Mouse (Mus musculus) heart, postnatal 0 days (tissue): ENCODE data around the gene Zdhhc21. TPM values are rescaled to one million over a fixed set of nuclear protein-coding genes. Genes with fewer than 3 reads are reported as not detected.

ENCODE experiments used
- ATAC-seq: fragments of 200-750 bp; cut with Nextera tagmentation; 2 replicates; pipeline ENCODE4 v1.8.0; 2017; ENCODE audit warnings: low read depth, moderate number of reproducible peaks, moderate library complexity; ENCODE audit not compliant: insufficient read depth
- DNase-seq: peaks from one replicate; pipeline ENCODE4 v3.0.0-alpha.2; 2016; ENCODE audit warnings: low spot score
- H3K27ac ChIP-seq: fragments of 300-500 bp; sonication (generic); 2 replicates; pipeline ENCODE4 v1.5.1; 2014; ENCODE audit warnings: low read depth, mild to moderate bottlenecking
- H3K27me3 ChIP-seq: fragments of 300-500 bp; sonication (generic); 2 replicates; pipeline ENCODE4 v1.6.1; 2014; ENCODE audit warnings: low read length, mixed read lengths; ENCODE audit not compliant: control insufficient read depth, insufficient read depth
- H3K36me3 ChIP-seq: fragments of 300-500 bp; sonication (generic); replicated peaks from 2 replicates; pipeline ENCODE4 v1.6.1; 2014; ENCODE audit warnings: low read length, mixed read lengths; ENCODE audit not compliant: control insufficient read depth, insufficient read depth
- H3K4me1 ChIP-seq: fragments of 300-500 bp; sonication (generic); 2 replicates; pipeline ENCODE4 v1.6.1; 2014; ENCODE audit warnings: antibody characterized with exemption; ENCODE audit not compliant: control insufficient read depth, insufficient read depth
- H3K4me2 ChIP-seq: fragments of 300-500 bp; sonication (generic); 2 replicates; pipeline ENCODE4 v1.6.1; 2014; ENCODE audit warnings: low read depth, mild to moderate bottlenecking, low read length, moderate library complexity
- H3K4me3 ChIP-seq: fragments of 300-500 bp; sonication (generic); 2 replicates; pipeline ENCODE4 v1.5.1; 2014; ENCODE audit warnings: low read depth, low read length
- H3K9ac ChIP-seq: fragments of 300-500 bp; sonication (generic); replicated peaks from 2 replicates; pipeline ENCODE4 v1.6.1; 2014; ENCODE audit warnings: low read depth, low read length, mixed read lengths
- H3K9me3 ChIP-seq: fragments of 300-500 bp; sonication (generic); replicated peaks from 2 replicates; pipeline ENCODE4 v1.6.1; 2016; ENCODE audit warnings: low read length; ENCODE audit not compliant: control insufficient read depth
- CTCF ChIP-seq: IDR thresholded peaks from 2 replicates; pipeline ENCODE4 v1.5.1; 2016; ENCODE audit warnings: antibody characterized with exemption, control low read depth, low read depth
- EP300 ChIP-seq: IDR thresholded peaks from 2 replicates; pipeline ENCODE4 v1.6.1; 2016; ENCODE audit warnings: antibody characterized with exemption, low read depth
- WGBS: fragments of 180-500 bp; shearing (Covaris S2); extraction: QIAGEN DNeasy Blood & Tissue Kit; methylation state at CpG from one replicate; pipeline ENCODE4 v1.1.7; 2014; 5-methylcytosine and 5-hydroxymethylcytosine counted together
- polyA plus RNA-seq: library from polyadenylated mRNA; unstranded; fragments of >200 nt; fragmentation: Nextera tagmentation; extraction: Ambion mirVana; gene quantifications from 2 replicates; pipeline ENCODE4 v1.2.1, GENCODE M21; 2015
- total RNA-seq: library from RNA; depleted of rRNA; stranded (reverse); fragments of >200 nt; gene quantifications from 2 replicates; pipeline ENCODE4 v1.2.3, GENCODE M21; 2014; ENCODE audit warnings: low replicate concordance

Zdhhc21 gene
- total and polyA plus RNA-seq, 2 experiments from 2014 or later = 5.4 to 32.1 TPM

- no peaks in the 10 kb centered on the region for H3K27me3 ChIP-seq
- TF ChIP-seq CTCF = no peak
- no peak for TF ChIP-seq EP300
- no peak overlapping the region for H3K4me3 ChIP-seq
- no peak overlapping the region for H3K27ac ChIP-seq
- WGBS = 81% methylated on average over 5 of the region's 5 CpGs
- H3K9me3 ChIP-seq = no peaks in the 10 kb centered on the region
- H3K9ac ChIP-seq = no peak overlapping the region
- H3K36me3 ChIP-seq = peaks cover 3% of the 10 kb centered on the region; the same call in 1 of the 2 replicates
- H3K4me2 ChIP-seq = no peak overlapping the region
- ATAC-seq (no peak), DNase-seq (no peak)
- H3K4me1 ChIP-seq = no peaks in the 10 kb centered on the region
These were observed 41.9 kb downstream of the Zdhhc21 start for GRCm38 (mm10) chr4:82817833-82818232.

- H3K27ac ChIP-seq = no peak overlapping the region
These were observed 43.4 kb downstream of the Zdhhc21 start for GRCm38 (mm10) chr4:82816351-82816750.

GRCm38 (mm10) chr4:82815296-82815695, 44.5 kb downstream of the Zdhhc21 start:
- H3K4me1 ChIP-seq = no peaks in the 10 kb centered on the region
- H3K4me3 ChIP-seq = no peak overlapping the region
- 0 out of 2 replicates have a peak, but pooled peaks have one; percentile 49 for ATAC-seq
- H3K9me3 ChIP-seq = no peaks in the 10 kb centered on the region
- DNase-seq = no peak
- no peak overlapping the region for H3K27ac ChIP-seq
- 29% methylated on average over 4 of the region's 4 CpGs for WGBS
- no peak overlapping the region for H3K4me2 ChIP-seq
- no peaks in the 10 kb centered on the region for H3K27me3 ChIP-seq
- TF ChIP-seq EP300 (no peak), CTCF (no peak)
- H3K36me3 ChIP-seq = peaks cover 3% of the 10 kb centered on the region; the same call in 1 of the 2 replicates
- H3K9ac ChIP-seq = no peak overlapping the region

More at GRCm38 (mm10) chr4:82816351-82816750, 43.4 kb downstream of the Zdhhc21 start:
- Histone ChIP-seq H3K36me3 (peaks cover 3% of the 10 kb centered on the region; the same call in 1 of the 2 replicates), H3K9ac (no peak overlapping the region), H3K9me3 (no peaks in the 10 kb centered on the region), H3K4me3 (no peak overlapping the region), H3K27me3 (no peaks in the 10 kb centered on the region), H3K4me1 (no peaks in the 10 kb centered on the region), H3K4me2 (no peak overlapping the region)
- no peak for TF ChIP-seq CTCF
- TF ChIP-seq EP300 = no peak
- no peak for DNase-seq
- ATAC-seq = no peak
- WGBS = 83% methylated on average over 8 of the region's 8 CpGs

- TF ChIP-seq CTCF (0 out of 2 replicates have a peak, but pooled peaks have one; percentile 7), EP300 (no peak)
- H3K9me3 ChIP-seq = no peaks in the 10 kb centered on the region
- no peak overlapping the region for H3K27ac ChIP-seq
- H3K36me3 ChIP-seq = no peaks in the 10 kb centered on the region; the same call in 1 of the 2 replicates
- no peak overlapping the region for H3K4me2 ChIP-seq
- H3K27me3 ChIP-seq = no peaks in the 10 kb centered on the region
- DNase-seq (no peak), ATAC-seq (no peak)
- no peaks in the 10 kb centered on the region for H3K4me1 ChIP-seq
- no peak overlapping the region for H3K4me3 ChIP-seq
- WGBS = 71% methylated on average over 6 of the region's 6 CpGs
- H3K9ac ChIP-seq = no peak overlapping the region
These were observed 46.4 kb downstream of the Zdhhc21 start for GRCm38 (mm10) chr4:82813356-82813755.

- Histone ChIP-seq H3K4me2 (no peak overlapping the region), H3K4me3 (no peak overlapping the region), H3K4me1 (no peaks in the 10 kb centered on the region), H3K9me3 (no peaks in the 10 kb centered on the region), H3K9ac (no peak overlapping the region), H3K27me3 (no peaks in the 10 kb centered on the region), H3K36me3 (peaks cover 4% of the 10 kb centered on the region; the same call in 1 of the 2 replicates), H3K27ac (no peak overlapping the region)
- WGBS = 81% methylated on average over 10 of the region's 10 CpGs
- TF ChIP-seq CTCF = no peak
- no peak for TF ChIP-seq EP300
- DNase-seq = no peak
- no peak for ATAC-seq
These were observed 51.9 kb downstream of the Zdhhc21 start for GRCm38 (mm10) chr4:82807811-82808210.

- H3K4me3 ChIP-seq = no peak overlapping the region
- H3K4me1 ChIP-seq = no peaks in the 10 kb centered on the region
- no peak for ATAC-seq
- no peak overlapping the region for H3K27ac ChIP-seq
- H3K27me3 ChIP-seq = no peaks in the 10 kb centered on the region
- no peaks in the 10 kb centered on the region for H3K9me3 ChIP-seq
- no peak for DNase-seq
- H3K9ac ChIP-seq = no peak overlapping the region
- peaks cover 4% of the 10 kb centered on the region; the same call in 1 of the 2 replicates for H3K36me3 ChIP-seq
- no peak overlapping the region for H3K4me2 ChIP-seq
- TF ChIP-seq CTCF = no peak
- TF ChIP-seq EP300 = no peak
- 81% methylated on average over 10 of the region's 10 CpGs for WGBS
These were observed 53.5 kb downstream of the Zdhhc21 start for GRCm38 (mm10) chr4:82806176-82806757.
